Mouse (Mus musculus): ENCODE data around the gene Zfp369. TPM values are rescaled to one million over a fixed set of nuclear protein-coding genes. Genes with fewer than 3 reads are reported as not detected.

Gene Zfp369
- 35.9 to 42.8 TPM (median 39.8 TPM) in 4 replicates for total RNA-seq (2023)

DNA sequence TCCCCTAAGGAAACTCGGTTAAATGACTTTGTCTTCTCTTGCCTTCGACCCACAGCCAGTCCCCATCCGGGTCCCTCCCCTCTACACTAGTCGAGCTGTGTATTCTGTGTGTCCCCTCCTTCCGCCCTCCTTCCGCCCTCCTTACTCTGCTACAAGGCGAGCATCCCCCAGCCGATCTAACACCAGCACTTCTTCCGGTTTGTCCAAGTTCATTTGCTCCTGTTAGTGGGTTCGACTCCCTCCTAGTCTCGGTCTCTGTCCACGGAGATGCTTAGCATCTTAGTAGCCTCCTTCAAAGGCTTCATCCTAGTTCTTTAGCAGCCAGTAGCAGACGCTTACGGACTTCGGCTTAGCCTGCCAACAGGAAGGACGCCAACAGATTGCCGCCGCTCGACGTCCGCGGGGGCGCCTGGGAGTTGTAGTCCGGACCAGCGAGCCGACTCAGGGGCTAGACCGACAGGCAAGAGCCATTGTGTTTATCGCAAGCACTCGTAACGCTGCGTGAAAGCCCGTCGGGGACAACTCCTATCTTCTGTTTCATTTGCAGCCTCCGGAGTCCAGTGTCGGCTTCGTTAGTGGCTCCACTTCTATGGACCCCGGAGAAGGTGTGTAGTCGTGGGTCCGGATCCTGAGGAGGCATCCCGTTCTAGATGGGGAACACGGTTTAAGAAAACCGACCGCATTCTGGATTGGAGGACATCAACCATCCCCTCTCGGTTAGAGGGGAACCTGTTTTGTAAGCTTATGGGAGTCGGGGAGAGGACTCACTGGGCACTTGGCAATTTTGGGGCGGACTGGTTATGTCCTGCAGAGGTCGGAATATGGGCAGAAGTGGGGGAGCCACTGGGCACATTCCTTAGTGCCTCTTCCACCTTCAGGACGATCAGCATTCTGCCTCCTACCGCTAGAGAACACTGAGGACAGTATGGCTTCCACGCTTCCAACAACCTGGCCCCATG is at the start of gene Zfp369:
Gene Zfp369, plus strand, starts transcription at position 432 of the 959 bp plus-strand sequence.

GRCm38 (mm10) chr13:65259239-65259638 is 19.4 kb upstream of the Zfp369 start, which contains the start of gene Gm10775:
TSS of gene Gm10775 (plus strand) at chr13:65259539.

Other genes with a start within 250 kb of the Zfp369 start
- not detected in 4 replicates for gene Spata31d1c, start 245.8 kb upstream of the Zfp369 start, total RNA-seq (2023)
- gene Prss47, start 226.1 kb upstream of the Zfp369 start, total RNA-seq (2023), result 0.43 to 0.78 TPM (median 0.75 TPM) in 3 of 4 replicates, not detected in the other
- gene Mfsd14b, start 165.8 kb upstream of the Zfp369 start, total RNA-seq (2023), result 39.8 to 55.1 TPM (median 51.7 TPM) in 4 replicates
- gene Olfr465-ps1, start 140.7 kb upstream of the Zfp369 start, total RNA-seq (2023), result not detected in 4 replicates
- gene Olfr466, start 128.6 kb upstream of the Zfp369 start, total RNA-seq (2023), result not detected in 4 replicates
- gene Nlrp4f, start 72.8 kb upstream of the Zfp369 start, total RNA-seq (2023), result not detected in 4 replicates
- not detected in 4 replicates for gene Gm10775, start 19.3 kb upstream of the Zfp369 start, total RNA-seq (2023)
- gene Gm10139, start 233.9 kb downstream of the Zfp369 start, total RNA-seq (2023), result not detected in 4 replicates

All from B cell, adult 62 days (primary cell).